Mouse (Mus musculus) kidney, embryonic 15.5 days (tissue): ENCODE results near the gene Pts. TPM values are rescaled to one million over a fixed set of nuclear protein-coding genes. Genes with fewer than 3 reads are reported as not detected.

Experiments used
- ATAC-seq: fragments of 200-750 bp; cut with Nextera tagmentation; replicated peaks from 2 replicates; pipeline ENCODE4 v1.8.0; 2017; ENCODE audit warnings: moderate TSS enrichment; ENCODE audit not compliant: low FRiP score
- H3K27ac ChIP-seq: fragments of 300-500 bp; sonication (generic); 2 replicates; pipeline ENCODE4 v1.5.1; 2015; ENCODE audit warnings: mild to moderate bottlenecking, inconsistent platforms
- H3K27me3 ChIP-seq: fragments of 300-500 bp; sonication (generic); 2 replicates; pipeline ENCODE4 v1.6.1; 2015; ENCODE audit warnings: inconsistent platforms
- H3K36me3 ChIP-seq: fragments of 300-500 bp; sonication (generic); 2 replicates; pipeline ENCODE4 v1.6.1; 2015; ENCODE audit warnings: inconsistent platforms
- H3K4me1 ChIP-seq: fragments of 300-500 bp; sonication (generic); 2 replicates; pipeline ENCODE4 v1.6.1; 2015; ENCODE audit warnings: inconsistent platforms
- H3K4me2 ChIP-seq: fragments of 300-500 bp; sonication (generic); 2 replicates; pipeline ENCODE4 v1.6.1; 2015; ENCODE audit warnings: moderate library complexity, mild to moderate bottlenecking, inconsistent platforms
- H3K4me3 ChIP-seq: fragments of 300-500 bp; sonication (generic); replicated peaks from 2 replicates; pipeline ENCODE4 v1.5.1; 2015; ENCODE audit warnings: mild to moderate bottlenecking, inconsistent platforms
- H3K9ac ChIP-seq: fragments of 300-500 bp; sonication (generic); 2 replicates; pipeline ENCODE4 v1.6.1; 2015; ENCODE audit warnings: mild to moderate bottlenecking, inconsistent platforms
- H3K9me3 ChIP-seq: fragments of 300-500 bp; sonication (generic); replicated peaks from 2 replicates; pipeline ENCODE4 v1.6.1; 2016; ENCODE audit warnings: inconsistent platforms
- WGBS: fragments of 180-500 bp; shearing (Covaris S2); methylation state at CpG from one replicate; pipeline ENCODE4 v1.1.7; 2015; ENCODE audit warnings: mixed read lengths; 5-methylcytosine and 5-hydroxymethylcytosine counted together
- polyA plus RNA-seq: library from polyadenylated mRNA; unstranded; fragments of >200 nt; fragmentation: Nextera tagmentation; extraction: Ambion mirVana; gene quantifications from 2 replicates; pipeline ENCODE4 v1.2.1, GENCODE M21; 2015

Pts gene
- polyA plus RNA-seq, 1 experiment from 2014 or later = 88.2 TPM

GRCm38 (mm10) chr9:50498815-50499214 is 29.7 kb downstream of the Pts start:
- no peak overlapping the region for H3K4me3 ChIP-seq
- no peaks in the 10 kb centered on the region for H3K27me3 ChIP-seq
- H3K36me3 ChIP-seq = no peaks in the 10 kb centered on the region
- WGBS = 73% methylated on average over 16 of the region's 16 CpGs
- H3K27ac ChIP-seq = no peak overlapping the region
- no peak overlapping the region for H3K4me2 ChIP-seq
- no peaks in the 10 kb centered on the region for H3K9me3 ChIP-seq
- peaks cover 21% of the 10 kb centered on the region for H3K4me1 ChIP-seq
- ATAC-seq = no peak
- no peak overlapping the region for H3K9ac ChIP-seq

GRCm38 (mm10) chr9:50497536-50497935 is 31.0 kb downstream of the Pts start:
- no peak overlapping the region for H3K27ac ChIP-seq
- no peaks in the 10 kb centered on the region for H3K27me3 ChIP-seq
- WGBS = 88% methylated on average over 2 of the region's 2 CpGs
- ATAC-seq = no peak
- H3K9me3 ChIP-seq = no peaks in the 10 kb centered on the region
- H3K4me3 ChIP-seq = no peak overlapping the region
- H3K36me3 ChIP-seq = no peaks in the 10 kb centered on the region
- no peak overlapping the region for H3K4me2 ChIP-seq
- H3K9ac ChIP-seq = no peak overlapping the region
- peaks cover 23% of the 10 kb centered on the region for H3K4me1 ChIP-seq

- Histone ChIP-seq H3K4me2 (peak overlapping the region; percentile 29; the same call in 1 of the 2 replicates), H3K27me3 (no peaks in the 10 kb centered on the region), H3K4me3 (no peak overlapping the region), H3K4me1 (peaks cover 23% of the 10 kb centered on the region), H3K9ac (no peak overlapping the region), H3K27ac (no peak overlapping the region), H3K9me3 (no peaks in the 10 kb centered on the region), H3K36me3 (no peaks in the 10 kb centered on the region)
- 56% methylated on average over 6 of the region's 6 CpGs for WGBS
- no peak for ATAC-seq
These were observed 31.4 kb downstream of the Pts start for GRCm38 (mm10) chr9:50497076-50497475.

GRCm38 (mm10) chr9:50496546-50496945 is 32.0 kb downstream of the Pts start:
- no peaks in the 10 kb centered on the region for H3K27me3 ChIP-seq
- H3K36me3 ChIP-seq = no peaks in the 10 kb centered on the region
- H3K4me2 ChIP-seq = peak overlapping the region; percentile 29
- peaks cover 23% of the 10 kb centered on the region for H3K4me1 ChIP-seq
- peak overlapping the region; percentile 45; the same call in 1 of the 2 replicates for H3K27ac ChIP-seq
- no peak for ATAC-seq
- no peak overlapping the region for H3K9ac ChIP-seq
- 0 out of 2 replicates have a peak overlapping the region, but pooled peaks have one; percentile 17 for H3K4me3 ChIP-seq
- WGBS = 34% methylated on average over 6 of the region's 6 CpGs
- H3K9me3 ChIP-seq = no peaks in the 10 kb centered on the region

GRCm38 (mm10) chr9:50496151-50496505 is 32.4 kb downstream of the Pts start:
- H3K4me3 ChIP-seq = peak overlapping the region; percentile 17; the same call in 1 of the 2 replicates
- no peak overlapping the region for H3K27ac ChIP-seq
- no peak overlapping the region for H3K9ac ChIP-seq
- H3K4me1 ChIP-seq = peaks cover 23% of the 10 kb centered on the region
- no peaks in the 10 kb centered on the region for H3K9me3 ChIP-seq
- no peaks in the 10 kb centered on the region for H3K27me3 ChIP-seq
- 55% methylated on average over 6 of the region's 6 CpGs for WGBS
- peak overlapping the region; percentile 29 for H3K4me2 ChIP-seq
- H3K36me3 ChIP-seq = no peaks in the 10 kb centered on the region
- ATAC-seq = no peak

- WGBS = 60% methylated on average over 10 of the region's 10 CpGs
- ATAC-seq = 0 out of 2 replicates have a peak, but pooled peaks have one; percentile 34
- H3K9me3 ChIP-seq = no peaks in the 10 kb centered on the region
- H3K27ac ChIP-seq = no peak overlapping the region
- H3K4me2 ChIP-seq = peak overlapping the region; percentile 29
- peak overlapping the region; percentile 17; the same call in 1 of the 2 replicates for H3K4me3 ChIP-seq
- H3K36me3 ChIP-seq = no peaks in the 10 kb centered on the region
- peaks cover 23% of the 10 kb centered on the region for H3K4me1 ChIP-seq
- H3K27me3 ChIP-seq = no peaks in the 10 kb centered on the region
- H3K9ac ChIP-seq = no peak overlapping the region
These were observed 32.9 kb downstream of the Pts start for GRCm38 (mm10) chr9:50495405-50496150.

- no peaks in the 10 kb centered on the region for H3K36me3 ChIP-seq
- no peaks in the 10 kb centered on the region for H3K9me3 ChIP-seq
- H3K4me1 ChIP-seq = peaks cover 23% of the 10 kb centered on the region
- peak within 1 kb of the TSS; percentile 11; the same call in 1 of the 2 replicates for H3K27ac ChIP-seq
- 0 out of 2 replicates have a peak, but pooled peaks have one; percentile 67 for ATAC-seq
- peak within 1 kb of the TSS; percentile 37 for H3K4me2 ChIP-seq
- peak within 1 kb of the TSS; percentile 14 for H3K4me3 ChIP-seq
- WGBS = 62% methylated on average over 6 of the region's 6 CpGs
- H3K9ac ChIP-seq = no peak within 1 kb of the TSS
- no peaks in the 10 kb centered on the region for H3K27me3 ChIP-seq
These were observed 34.2 kb downstream of the Pts start, which contains the start of gene Plet1 for GRCm38 (mm10) chr9:50494311-50494710. TSS of gene Plet1 (plus strand) at chr9:50494525.

GRCm38 (mm10) chr9:50493777-50494176 is 34.7 kb downstream of the Pts start:
- H3K4me1 ChIP-seq = peaks cover 23% of the 10 kb centered on the region
- WGBS = 60% methylated on average over 2 of the region's 2 CpGs

GRCm38 (mm10) chr9:50491531-50492045 is 36.9 kb downstream of the Pts start:
- Histone ChIP-seq H3K9me3 (no peaks in the 10 kb centered on the region), H3K4me1 (peaks cover 23% of the 10 kb centered on the region), H3K4me2 (no peak overlapping the region), H3K9ac (no peak overlapping the region), H3K27ac (no peak overlapping the region), H3K27me3 (no peaks in the 10 kb centered on the region), H3K36me3 (no peaks in the 10 kb centered on the region), H3K4me3 (no peak overlapping the region)
- no peak for ATAC-seq
- WGBS = 47% methylated on average over 2 of the region's 2 CpGs

More at GRCm38 (mm10) chr9:50493777-50494176, 34.7 kb downstream of the Pts start:
- Histone ChIP-seq H3K9ac (no peak overlapping the region), H3K4me2 (no peak overlapping the region), H3K36me3 (no peaks in the 10 kb centered on the region), H3K4me3 (no peak overlapping the region), H3K27me3 (no peaks in the 10 kb centered on the region), H3K9me3 (no peaks in the 10 kb centered on the region), H3K27ac (0 out of 2 replicates have a peak overlapping the region, but pooled peaks have one; percentile 11)
- ATAC-seq = no peak

GRCm38 (mm10) chr9:50490836-50491235 is 37.7 kb downstream of the Pts start:
- Histone ChIP-seq H3K4me2 (no peak overlapping the region), H3K27ac (no peak overlapping the region)
- ATAC-seq = no peak

GRCm38 (mm10) chr9:50485521-50485920 is 43.0 kb downstream of the Pts start:
- Histone ChIP-seq H3K36me3 (no peaks in the 10 kb centered on the region), H3K4me2 (peak overlapping the region; percentile 56), H3K9ac (0 out of 2 replicates have a peak overlapping the region, but pooled peaks have one; percentile 21), H3K4me1 (peaks cover 16% of the 10 kb centered on the region), H3K4me3 (peak overlapping the region; percentile 22; the same call in 1 of the 2 replicates), H3K9me3 (no peaks in the 10 kb centered on the region), H3K27ac (peak overlapping the region; percentile 48), H3K27me3 (no peaks in the 10 kb centered on the region)
- WGBS = 10% methylated on average over 10 of the region's 10 CpGs
- ATAC-seq = peak; percentile 76; the same call in 1 of the 2 replicates

More at GRCm38 (mm10) chr9:50490836-50491235, 37.7 kb downstream of the Pts start:
- no peak overlapping the region for H3K4me3 ChIP-seq
- H3K36me3 ChIP-seq = no peaks in the 10 kb centered on the region
- H3K27me3 ChIP-seq = no peaks in the 10 kb centered on the region
- H3K9me3 ChIP-seq = no peaks in the 10 kb centered on the region
- no peak overlapping the region for H3K9ac ChIP-seq
- peaks cover 18% of the 10 kb centered on the region for H3K4me1 ChIP-seq

GRCm38 (mm10) chr9:50482743-50483142 is 45.8 kb downstream of the Pts start:
- 88% methylated on average over 8 of the region's 8 CpGs for WGBS
- Histone ChIP-seq H3K9me3 (no peaks in the 10 kb centered on the region), H3K4me2 (no peak overlapping the region), H3K27ac (no peak overlapping the region), H3K9ac (no peak overlapping the region), H3K4me3 (no peak overlapping the region), H3K4me1 (peaks cover 35% of the 10 kb centered on the region), H3K27me3 (no peaks in the 10 kb centered on the region), H3K36me3 (no peaks in the 10 kb centered on the region)
- ATAC-seq = no peak
